Mouse (Mus musculus) embryo, embryonic 11.5 days (tissue): ENCODE measurements around the gene Spen.

Source experiments
- DNase-seq: peaks from one replicate; pipeline ENCODE4 v3.0.0-alpha.2; 2012; ENCODE audit warnings: low read depth, low spot score

Spen gene

GRCm38 (mm10) chr4:141421423-141421822 lies 117.0 kb downstream of the Spen start:
- DNase-seq, result no peak

GRCm38 (mm10) chr4:141420886-141421285 lies 117.5 kb downstream of the Spen start:
- no peak for DNase-seq

GRCm38 (mm10) chr4:141420192-141420829 lies 118.1 kb downstream of the Spen start, which contains the start of gene Hspb7:
Gene Hspb7, plus strand, starts transcription at chr4:141420779.
- no peak for DNase-seq

GRCm38 (mm10) chr4:141419398-141420191 lies 118.8 kb downstream of the Spen start:
- DNase-seq, result no peak
